Mouse (Mus musculus) midbrain, embryonic 15.5 days (tissue): ENCODE measurements around the gene Thbs3. TPM values are rescaled to one million over a fixed set of nuclear protein-coding genes. Genes with fewer than 3 reads are reported as not detected.

Source experiments
- ATAC-seq: fragments of 200-750 bp; cut with Nextera tagmentation; replicated peaks from 2 replicates; pipeline ENCODE4 v1.8.0; 2017; ENCODE audit warnings: moderate TSS enrichment
- H3K27ac ChIP-seq: fragments of 300-500 bp; sonication (generic); 2 replicates; pipeline ENCODE4 v1.5.1; 2015; ENCODE audit warnings: mild to moderate bottlenecking, inconsistent platforms
- H3K27me3 ChIP-seq: fragments of 300-500 bp; sonication (generic); replicated peaks from 2 replicates; pipeline ENCODE4 v1.6.1; 2015; ENCODE audit warnings: inconsistent platforms
- H3K36me3 ChIP-seq: fragments of 300-500 bp; sonication (generic); replicated peaks from 2 replicates; pipeline ENCODE4 v1.6.1; 2015; ENCODE audit warnings: inconsistent platforms
- H3K4me1 ChIP-seq: fragments of 300-500 bp; sonication (generic); 2 replicates; pipeline ENCODE4 v1.6.1; 2015; ENCODE audit warnings: inconsistent platforms
- H3K4me2 ChIP-seq: fragments of 300-500 bp; sonication (generic); 2 replicates; pipeline ENCODE4 v1.6.1; 2015; ENCODE audit warnings: inconsistent platforms, mild to moderate bottlenecking, moderate library complexity
- H3K4me3 ChIP-seq: fragments of 300-500 bp; sonication (generic); 2 replicates; pipeline ENCODE4 v1.5.1; 2015; ENCODE audit warnings: mild to moderate bottlenecking, inconsistent platforms
- H3K9ac ChIP-seq: fragments of 300-500 bp; sonication (generic); 2 replicates; pipeline ENCODE4 v1.6.1; 2015; ENCODE audit warnings: mild to moderate bottlenecking, inconsistent platforms
- H3K9me3 ChIP-seq: fragments of 300-500 bp; sonication (generic); 2 replicates; pipeline ENCODE4 v1.6.1; 2016; ENCODE audit warnings: inconsistent platforms
- WGBS: fragments of 180-500 bp; shearing (Covaris S2); methylation state at CpG from one replicate; pipeline ENCODE4 v1.1.7; 2015; ENCODE audit warnings: mixed read lengths; 5-methylcytosine and 5-hydroxymethylcytosine counted together
- microRNA counts: library from miRNA; unstranded; fragments of <30 nt; microRNA quantifications from one replicate; lab custom pipeline; 2016
- microRNA-seq: library from miRNA; unstranded; fragments of <30 nt; microRNA quantifications from one replicate; pipeline ENCODE4, GENCODE M21; 2016
- polyA plus RNA-seq: library from polyadenylated mRNA; unstranded; fragments of >200 nt; fragmentation: Nextera tagmentation; extraction: Ambion mirVana; gene quantifications from 2 replicates; pipeline ENCODE4 v1.2.1, GENCODE M21; 2015

Gene Thbs3
- polyA plus RNA-seq, 1 experiment from 2014 or later, result 58.8 TPM

GRCm38 (mm10) chr3:89270051-89270755 is 55.2 kb downstream of the Thbs3 start, which contains the start of gene Slc50a1:
Gene Slc50a1, minus strand, starts transcription at chr3:89270570.
- Histone ChIP-seq H3K4me1 (peaks cover 38% of the 10 kb centered on the region), H3K27ac (peak within 1 kb of the TSS; percentile 78), H3K4me3 (peak within 1 kb of the TSS; percentile 57), H3K9ac (peak within 1 kb of the TSS; percentile 78), H3K36me3 (no peaks in the 10 kb centered on the region), H3K9me3 (no peaks in the 10 kb centered on the region), H3K27me3 (no peaks in the 10 kb centered on the region), H3K4me2 (peak within 1 kb of the TSS; percentile 82)
- peak; percentile 45 for ATAC-seq
- WGBS, result 2% methylated on average over 39 of the region's 39 CpGs

GRCm38 (mm10) chr3:89270891-89271290 is 55.9 kb downstream of the Thbs3 start:
- 67% methylated on average over 6 of the region's 6 CpGs for WGBS
- Histone ChIP-seq H3K27me3 (no peaks in the 10 kb centered on the region), H3K4me3 (peak overlapping the region; percentile 57), H3K4me1 (peaks cover 36% of the 10 kb centered on the region), H3K4me2 (peak overlapping the region; percentile 82), H3K9me3 (no peaks in the 10 kb centered on the region), H3K27ac (peak overlapping the region; percentile 78; the same call in 1 of the 2 replicates), H3K9ac (peak overlapping the region; percentile 78), H3K36me3 (no peaks in the 10 kb centered on the region)
- no peak for ATAC-seq

GRCm38 (mm10) chr3:89271760-89272159 is 56.8 kb downstream of the Thbs3 start:
- Histone ChIP-seq H3K4me2 (no peak overlapping the region), H3K9ac (no peak overlapping the region), H3K9me3 (no peaks in the 10 kb centered on the region), H3K4me3 (no peak overlapping the region), H3K27me3 (no peaks in the 10 kb centered on the region), H3K36me3 (no peaks in the 10 kb centered on the region), H3K27ac (no peak overlapping the region), H3K4me1 (peaks cover 33% of the 10 kb centered on the region)
- no peak for ATAC-seq
- 58% methylated on average over 6 of the region's 6 CpGs for WGBS

- H3K27me3 ChIP-seq, result peaks cover 19% of the 10 kb centered on the region; the same call in 1 of the 2 replicates
- no peak overlapping the region for H3K27ac ChIP-seq
- no peaks in the 10 kb centered on the region for H3K9me3 ChIP-seq
- no peaks in the 10 kb centered on the region for H3K36me3 ChIP-seq
- 92% methylated on average over 13 of the region's 13 CpGs for WGBS
- H3K4me2 ChIP-seq, result no peak overlapping the region
- H3K9ac ChIP-seq, result no peak overlapping the region
- H3K4me3 ChIP-seq, result no peak overlapping the region
- no peak for ATAC-seq
- peaks cover 20% of the 10 kb centered on the region for H3K4me1 ChIP-seq
Measured at GRCm38 (mm10) chr3:89276061-89276460, 61.1 kb downstream of the Thbs3 start.

MicroRNAs encoded within 50 kb of the gene (microRNA counts, 519-probe panel; counts per million panel counts)
- microRNA mmu-miR-92b (lab: Ali Mortazavi, UCI), result 2,457 counts per million, percentile 47 among the panel's probes with 10 or more counts

Small RNA genes lying within 50 kb of the gene (microRNA-seq; reads per million reads assigned to microRNA genes)
- gene Mir92b, result 4,279 reads per million, percentile 91 among the genes with 10 or more reads in this experiment

Other genes starting within 250 kb of the Thbs3 start
- 111 and 113 TPM in 2 replicates for gene Rusc1, start 121.9 kb upstream of the Thbs3 start, polyA plus RNA-seq
- 0.11 TPM in 1 of 2 replicates, not detected in the other for gene Gm43738, start 114.1 kb upstream of the Thbs3 start, polyA plus RNA-seq
- 461 and 488 TPM in 2 replicates for gene Fdps, start 113.2 kb upstream of the Thbs3 start, polyA plus RNA-seq
- 0.05 and 0.14 TPM in 2 replicates for gene Pklr, start 79.0 kb upstream of the Thbs3 start, polyA plus RNA-seq
- gene Hcn3, start 55.0 kb upstream of the Thbs3 start, polyA plus RNA-seq, result 59.6 and 59.8 TPM in 2 replicates
- 22.4 and 26.7 TPM in 2 replicates for gene Clk2, start 50.4 kb upstream of the Thbs3 start, polyA plus RNA-seq
- 144 and 146 TPM in 2 replicates for gene Scamp3, start 37.7 kb upstream of the Thbs3 start, polyA plus RNA-seq
- gene Fam189b, start 32.0 kb upstream of the Thbs3 start, polyA plus RNA-seq, result 33.5 and 37.5 TPM in 2 replicates
- gene Gba, start 12.3 kb upstream of the Thbs3 start, polyA plus RNA-seq, result 50.3 and 51.0 TPM in 2 replicates
- gene Mtx1, start 11.9 kb downstream of the Thbs3 start, polyA plus RNA-seq, result 159 and 161 TPM in 2 replicates
- 0.93 and 1.3 TPM in 2 replicates for gene Muc1, start 13.9 kb downstream of the Thbs3 start, polyA plus RNA-seq
- gene Krtcap2, start 30.8 kb downstream of the Thbs3 start, polyA plus RNA-seq, result 177 and 185 TPM in 2 replicates
- gene Trim46, start 31.1 kb downstream of the Thbs3 start, polyA plus RNA-seq, result 95.9 and 97.9 TPM in 2 replicates
- gene Dpm3, start 44.2 kb downstream of the Thbs3 start, polyA plus RNA-seq, result 65.8 and 69.1 TPM in 2 replicates
- gene Slc50a1, start 55.4 kb downstream of the Thbs3 start, polyA plus RNA-seq, result 31.4 and 37.5 TPM in 2 replicates
- 8.0 and 10.2 TPM in 2 replicates for gene Efna1, start 66.0 kb downstream of the Thbs3 start, polyA plus RNA-seq
- 40.5 and 43.0 TPM in 2 replicates for gene Efna3, start 107.8 kb downstream of the Thbs3 start, polyA plus RNA-seq
- 4.3 and 5.8 TPM in 2 replicates for gene Efna4, start 122.8 kb downstream of the Thbs3 start, polyA plus RNA-seq
- gene Adam15, start 134.8 kb downstream of the Thbs3 start, polyA plus RNA-seq, result 59.5 and 62.2 TPM in 2 replicates
- 0.14 and 0.17 TPM in 2 replicates for gene Dcst2, start 146.8 kb downstream of the Thbs3 start, polyA plus RNA-seq
- 0.89 and 0.99 TPM in 2 replicates for gene Dcst1, start 150.1 kb downstream of the Thbs3 start, polyA plus RNA-seq
- 0.59 and 0.64 TPM in 2 replicates for gene Zbtb7b, start 179.6 kb downstream of the Thbs3 start, polyA plus RNA-seq
- 0.22 and 2.3 TPM in 2 replicates for gene Lenep, start 187.6 kb downstream of the Thbs3 start, polyA plus RNA-seq
- gene Flad1, start 196.7 kb downstream of the Thbs3 start, polyA plus RNA-seq, result 35.9 and 36.5 TPM in 2 replicates
- 86.7 and 91.2 TPM in 2 replicates for gene Cks1b, start 203.2 kb downstream of the Thbs3 start, polyA plus RNA-seq
- gene Shc1, start 203.3 kb downstream of the Thbs3 start, polyA plus RNA-seq, result 17.2 and 19.8 TPM in 2 replicates
- 44.0 and 45.6 TPM in 2 replicates for gene Pygo2, start 215.0 kb downstream of the Thbs3 start, polyA plus RNA-seq
- gene Pbxip1, start 221.5 kb downstream of the Thbs3 start, polyA plus RNA-seq, result 15.7 and 18.4 TPM in 2 replicates
- gene Pmvk, start 239.4 kb downstream of the Thbs3 start, polyA plus RNA-seq, result 123 and 132 TPM in 2 replicates